Mouse (Mus musculus): ENCODE measurements around the gene Snrpn. TPM values are rescaled to one million over a fixed set of nuclear protein-coding genes. Genes with fewer than 3 reads are reported as not detected.

Gene Snrpn
- polyA plus RNA-seq, 1 experiment from 2014 or later, result 27.9 TPM

GRCm38 (mm10) chr7:60097154-60097859 is 42.7 kb downstream of the Snrpn start:
- 59% methylated on average over 3 of the region's 3 CpGs for WGBS
- no peaks in the 10 kb centered on the region for H3K4me1 ChIP-seq (replicated peaks; ENCODE audit: control insufficient read depth, insufficient read depth, low read length)
- H3K36me3 ChIP-seq (ENCODE audit: control insufficient read depth, insufficient read depth), result no peaks in the 10 kb centered on the region
- H3K9me3 ChIP-seq (ENCODE audit: control insufficient read depth), result no peaks in the 10 kb centered on the region
- TF ChIP-seq CTCF (IDR thresholded peaks at IDR 0.05; ENCODE audit: low read depth), result no peak
- no peak overlapping the region for H3K4me3 ChIP-seq (ENCODE audit: low read depth, low read length)
- no peak overlapping the region for H3K4me2 ChIP-seq (replicated peaks; ENCODE audit: low read depth)
- no peak overlapping the region for H3K9ac ChIP-seq (ENCODE audit: low read depth, low read length)
- no peak overlapping the region for H3K27ac ChIP-seq (ENCODE audit: low read depth, low read length)
- H3K27me3 ChIP-seq (replicated peaks; ENCODE audit: control insufficient read depth, insufficient read depth, low read length), result no peaks in the 10 kb centered on the region
- no peak for ATAC-seq

- no peak overlapping the region for H3K27ac ChIP-seq (ENCODE audit: low read depth, low read length)
- H3K4me3 ChIP-seq (ENCODE audit: low read depth, low read length), result no peak overlapping the region
- ATAC-seq, result no peak
- no peak overlapping the region for H3K4me2 ChIP-seq (replicated peaks; ENCODE audit: low read depth)
- 58% methylated on average over 2 of the region's 2 CpGs for WGBS
- H3K36me3 ChIP-seq (ENCODE audit: control insufficient read depth, insufficient read depth), result no peaks in the 10 kb centered on the region
- no peaks in the 10 kb centered on the region for H3K4me1 ChIP-seq (replicated peaks; ENCODE audit: control insufficient read depth, insufficient read depth, low read length)
- no peaks in the 10 kb centered on the region for H3K9me3 ChIP-seq (ENCODE audit: control insufficient read depth)
- no peaks in the 10 kb centered on the region for H3K27me3 ChIP-seq (replicated peaks; ENCODE audit: control insufficient read depth, insufficient read depth, low read length)
- no peak for TF ChIP-seq CTCF (IDR thresholded peaks at IDR 0.05; ENCODE audit: low read depth)
- no peak overlapping the region for H3K9ac ChIP-seq (ENCODE audit: low read depth, low read length)
These were observed 63.7 kb downstream of the Snrpn start for GRCm38 (mm10) chr7:60076301-60076700.

GRCm38 (mm10) chr7:60047481-60048201 is 92.4 kb downstream of the Snrpn start:
- no peaks in the 10 kb centered on the region for H3K27me3 ChIP-seq (replicated peaks; ENCODE audit: control insufficient read depth, insufficient read depth, low read length)
- no peaks in the 10 kb centered on the region for H3K36me3 ChIP-seq (ENCODE audit: control insufficient read depth, insufficient read depth)
- ATAC-seq, result no peak
- no peak overlapping the region for H3K9ac ChIP-seq (ENCODE audit: low read depth, low read length)
- H3K4me1 ChIP-seq (replicated peaks; ENCODE audit: control insufficient read depth, insufficient read depth, low read length), result no peaks in the 10 kb centered on the region
- H3K9me3 ChIP-seq (ENCODE audit: control insufficient read depth), result no peaks in the 10 kb centered on the region; the same call in 1 of the 2 replicates
- TF ChIP-seq CTCF (IDR thresholded peaks at IDR 0.05; ENCODE audit: low read depth), result no peak
- H3K4me3 ChIP-seq (ENCODE audit: low read depth, low read length), result no peak overlapping the region
- WGBS, result 76% methylated on average over 6 of the region's 6 CpGs
- H3K27ac ChIP-seq (ENCODE audit: low read depth, low read length), result no peak overlapping the region
- H3K4me2 ChIP-seq (replicated peaks; ENCODE audit: low read depth), result no peak overlapping the region

GRCm38 (mm10) chr7:60013186-60013585 is 126.8 kb downstream of the Snrpn start:
- 63% methylated on average over 3 of the region's 3 CpGs for WGBS
- Histone ChIP-seq H3K9me3 (ENCODE audit: control insufficient read depth) (no peaks in the 10 kb centered on the region), H3K27ac (ENCODE audit: low read depth, low read length) (no peak overlapping the region), H3K9ac (ENCODE audit: low read depth, low read length) (no peak overlapping the region), H3K4me3 (ENCODE audit: low read depth, low read length) (no peak overlapping the region), H3K27me3 (replicated peaks; ENCODE audit: control insufficient read depth, insufficient read depth, low read length) (no peaks in the 10 kb centered on the region), H3K4me1 (replicated peaks; ENCODE audit: control insufficient read depth, insufficient read depth, low read length) (no peaks in the 10 kb centered on the region), H3K4me2 (replicated peaks; ENCODE audit: low read depth) (no peak overlapping the region), H3K36me3 (ENCODE audit: control insufficient read depth, insufficient read depth) (no peaks in the 10 kb centered on the region)
- TF ChIP-seq CTCF (IDR thresholded peaks at IDR 0.05; ENCODE audit: low read depth), result no peak
- peak; percentile 53 for ATAC-seq

- Histone ChIP-seq H3K4me3 (ENCODE audit: low read depth, low read length) (no peak overlapping the region), H3K4me2 (replicated peaks; ENCODE audit: low read depth) (no peak overlapping the region), H3K9ac (ENCODE audit: low read depth, low read length) (no peak overlapping the region), H3K9me3 (ENCODE audit: control insufficient read depth) (no peaks in the 10 kb centered on the region), H3K27me3 (replicated peaks; ENCODE audit: control insufficient read depth, insufficient read depth, low read length) (no peaks in the 10 kb centered on the region), H3K4me1 (replicated peaks; ENCODE audit: control insufficient read depth, insufficient read depth, low read length) (no peaks in the 10 kb centered on the region), H3K27ac (ENCODE audit: low read depth, low read length) (no peak overlapping the region), H3K36me3 (ENCODE audit: control insufficient read depth, insufficient read depth) (no peaks in the 10 kb centered on the region)
- 41% methylated on average over 3 of the region's 3 CpGs for WGBS
- no peak for ATAC-seq
- TF ChIP-seq CTCF (IDR thresholded peaks at IDR 0.05; ENCODE audit: low read depth), result 0 out of 2 replicates have a peak, but pooled peaks have one; percentile 12
These were observed 132.2 kb downstream of the Snrpn start for GRCm38 (mm10) chr7:60007727-60008360.

- no peak overlapping the region for H3K9ac ChIP-seq (ENCODE audit: low read depth, low read length)
- H3K27ac ChIP-seq (ENCODE audit: low read depth, low read length), result no peak overlapping the region
- TF ChIP-seq CTCF (IDR thresholded peaks at IDR 0.05; ENCODE audit: low read depth), result no peak
- no peaks in the 10 kb centered on the region for H3K27me3 ChIP-seq (replicated peaks; ENCODE audit: control insufficient read depth, insufficient read depth, low read length)
- H3K4me1 ChIP-seq (replicated peaks; ENCODE audit: control insufficient read depth, insufficient read depth, low read length), result no peaks in the 10 kb centered on the region
- no peak overlapping the region for H3K4me2 ChIP-seq (replicated peaks; ENCODE audit: low read depth)
- H3K9me3 ChIP-seq (ENCODE audit: control insufficient read depth), result no peaks in the 10 kb centered on the region
- H3K4me3 ChIP-seq (ENCODE audit: low read depth, low read length), result no peak overlapping the region
- no peaks in the 10 kb centered on the region for H3K36me3 ChIP-seq (ENCODE audit: control insufficient read depth, insufficient read depth)
- ATAC-seq, result no peak
- WGBS, result 52% methylated on average over 2 of the region's 2 CpGs
These were observed 133.8 kb downstream of the Snrpn start for GRCm38 (mm10) chr7:60006262-60006661.

Data from intestine, postnatal 0 days (tissue).